Mouse (Mus musculus): ENCODE data around the gene Kirrel2.

Kirrel2 gene

GRCm38 (mm10) chr7:30450241-30450640, 7.2 kb downstream of the Kirrel2 start:
- no peak for DNase-seq (ENCODE audit: low spot score)

- DNase-seq (ENCODE audit: low spot score) = no peak
Measured at GRCm38 (mm10) chr7:30444971-30445751, 12.3 kb downstream of the Kirrel2 start, which contains the start of gene Aplp1. TSS of gene Aplp1 (minus strand) at chr7:30445535.

GRCm38 (mm10) chr7:30444154-30444970, 13.1 kb downstream of the Kirrel2 start:
- DNase-seq (ENCODE audit: low spot score) = peak; percentile 81

GRCm38 (mm10) chr7:30443696-30444095, 13.8 kb downstream of the Kirrel2 start:
- no peak for DNase-seq (ENCODE audit: low spot score)

GRCm38 (mm10) chr7:30440697-30441096, 16.8 kb downstream of the Kirrel2 start:
- DNase-seq (ENCODE audit: low spot score) = no peak

GRCm38 (mm10) chr7:30439734-30440133, 17.8 kb downstream of the Kirrel2 start:
- DNase-seq (ENCODE audit: low spot score) = no peak

GRCm38 (mm10) chr7:30436879-30437278, 20.6 kb downstream of the Kirrel2 start:
- no peak for DNase-seq (ENCODE audit: low spot score)

- DNase-seq (ENCODE audit: low spot score) = no peak
Measured at GRCm38 (mm10) chr7:30435156-30435555, 22.3 kb downstream of the Kirrel2 start.

- no peak for DNase-seq (ENCODE audit: low spot score)
Measured at GRCm38 (mm10) chr7:30434701-30435100, 22.8 kb downstream of the Kirrel2 start.

- no peak for DNase-seq (ENCODE audit: low spot score)
Measured at GRCm38 (mm10) chr7:30434238-30434637, 23.3 kb downstream of the Kirrel2 start.

GRCm38 (mm10) chr7:30431793-30432192, 25.7 kb downstream of the Kirrel2 start:
- DNase-seq (ENCODE audit: low spot score) = peak; percentile 80

- no peak for DNase-seq (ENCODE audit: low spot score)
Measured at GRCm38 (mm10) chr7:30430191-30430590, 27.3 kb downstream of the Kirrel2 start.

- DNase-seq (ENCODE audit: low spot score) = no peak
Measured at GRCm38 (mm10) chr7:30429327-30429726, 28.2 kb downstream of the Kirrel2 start.

- DNase-seq (ENCODE audit: low spot score) = no peak
Measured at GRCm38 (mm10) chr7:30423071-30423641, 34.3 kb downstream of the Kirrel2 start.

GRCm38 (mm10) chr7:30422560-30422959, 34.9 kb downstream of the Kirrel2 start:
- no peak for DNase-seq (ENCODE audit: low spot score)

- peak; percentile 88 for DNase-seq (ENCODE audit: low spot score)
Measured at GRCm38 (mm10) chr7:30421890-30422435, 35.5 kb downstream of the Kirrel2 start.

GRCm38 (mm10) chr7:30421175-30421889, 36.2 kb downstream of the Kirrel2 start, which contains the start of gene Nfkbid:
TSS of gene Nfkbid (plus strand) at chr7:30421732.
- DNase-seq (ENCODE audit: low spot score) = no peak

GRCm38 (mm10) chr7:30420673-30421072, 36.8 kb downstream of the Kirrel2 start:
- no peak for DNase-seq (ENCODE audit: low spot score)

GRCm38 (mm10) chr7:30419561-30420499, 37.7 kb downstream of the Kirrel2 start, which contains the start of gene Hcst:
TSS of gene Hcst (minus strand) at chr7:30419854.
- DNase-seq (ENCODE audit: low spot score) = no peak

- no peak for DNase-seq (ENCODE audit: low spot score)
Measured at GRCm38 (mm10) chr7:30417856-30418255, 39.6 kb downstream of the Kirrel2 start.

Data from left cerebral cortex, adult 11 months (tissue).